Mouse (Mus musculus) common myeloid progenitor, adult 5-6 weeks (primary cell): ENCODE measurements at regions not wholly inside any gene's neighbourhood (a gene's known extent, or its start where the extent isn't known, plus 50 kb on each side); places are given as distances from the start of the nearest gene placed in this dataset.

Source experiments
- ATAC-seq: replicated peaks from 2 replicates; pipeline ENCODE4 v1.8.0; 2016; ENCODE audit warnings: low read depth, mild to moderate bottlenecking, moderate TSS enrichment, inconsistent platforms; ENCODE audit not compliant: poor library complexity, severe bottlenecking

DNA sequence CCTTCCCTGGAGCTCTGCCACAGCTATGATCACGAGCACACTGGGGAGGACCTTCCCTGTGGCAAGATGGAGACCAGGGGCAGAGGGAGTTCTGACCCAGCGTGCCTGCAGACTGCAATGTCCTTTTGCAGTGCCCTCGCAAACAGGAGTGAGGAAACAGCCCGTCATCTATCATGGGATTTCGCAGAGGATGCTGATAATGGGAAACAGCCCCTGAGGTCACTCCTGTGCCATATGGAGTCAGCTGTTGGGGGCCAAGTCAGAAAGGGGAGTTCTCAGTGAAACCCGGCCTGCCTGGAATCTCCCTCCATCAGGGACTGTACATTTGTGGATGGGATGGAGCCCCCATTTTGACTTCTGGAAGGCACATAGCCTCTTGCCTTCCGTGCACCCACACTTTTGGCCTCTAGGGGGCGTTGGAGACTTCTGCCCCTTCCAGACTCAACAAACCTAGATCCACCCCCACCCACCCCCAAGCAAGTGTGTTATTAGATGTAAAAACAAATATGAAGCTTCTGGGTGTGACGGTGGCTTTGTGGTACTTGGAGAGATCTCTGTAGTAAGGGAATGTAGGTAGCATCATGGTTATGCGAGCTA lies 98.1 kb downstream of the Kdr start:
- ATAC-seq = no peak

DNA sequence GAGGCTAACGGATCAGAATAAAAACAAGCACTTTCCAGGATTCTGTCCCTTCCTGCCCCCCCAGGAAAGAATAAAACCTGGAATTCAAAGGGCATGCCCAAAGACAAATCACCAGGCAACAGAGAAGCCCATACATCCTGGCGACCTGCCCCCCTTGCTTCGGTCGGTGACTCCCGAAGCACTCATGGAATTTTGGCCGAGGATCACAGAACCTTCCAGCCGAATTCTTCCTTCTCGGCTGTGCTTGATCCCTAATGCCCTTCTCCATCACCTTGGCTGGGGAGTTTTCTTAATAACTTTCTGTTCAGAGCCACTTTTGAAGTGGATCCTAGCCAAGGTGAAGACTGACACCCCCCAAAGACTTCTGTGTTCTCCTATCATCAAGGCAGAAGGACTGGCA lies 99.9 kb downstream of the Kdr start:
- no peak for ATAC-seq

DNA sequence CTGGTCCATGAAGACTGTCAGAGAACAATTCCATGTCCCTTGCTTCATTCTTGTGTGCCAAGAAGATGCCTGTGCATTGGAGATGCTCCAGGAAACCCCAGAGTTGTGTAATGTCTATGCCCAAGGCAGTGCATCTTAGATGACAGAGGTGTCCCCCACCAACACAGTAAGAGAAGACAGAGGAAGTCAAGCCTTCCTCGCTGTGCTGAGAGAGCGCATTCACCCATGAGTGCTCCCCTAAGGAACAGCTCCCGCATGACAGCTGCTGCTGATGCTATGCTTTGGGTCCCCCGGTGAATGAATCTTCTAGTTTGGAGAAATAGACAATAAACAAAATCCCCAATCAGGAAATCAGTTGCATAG lies 100.7 kb downstream of the Kdr start:
- peak; percentile 52 for ATAC-seq

DNA sequence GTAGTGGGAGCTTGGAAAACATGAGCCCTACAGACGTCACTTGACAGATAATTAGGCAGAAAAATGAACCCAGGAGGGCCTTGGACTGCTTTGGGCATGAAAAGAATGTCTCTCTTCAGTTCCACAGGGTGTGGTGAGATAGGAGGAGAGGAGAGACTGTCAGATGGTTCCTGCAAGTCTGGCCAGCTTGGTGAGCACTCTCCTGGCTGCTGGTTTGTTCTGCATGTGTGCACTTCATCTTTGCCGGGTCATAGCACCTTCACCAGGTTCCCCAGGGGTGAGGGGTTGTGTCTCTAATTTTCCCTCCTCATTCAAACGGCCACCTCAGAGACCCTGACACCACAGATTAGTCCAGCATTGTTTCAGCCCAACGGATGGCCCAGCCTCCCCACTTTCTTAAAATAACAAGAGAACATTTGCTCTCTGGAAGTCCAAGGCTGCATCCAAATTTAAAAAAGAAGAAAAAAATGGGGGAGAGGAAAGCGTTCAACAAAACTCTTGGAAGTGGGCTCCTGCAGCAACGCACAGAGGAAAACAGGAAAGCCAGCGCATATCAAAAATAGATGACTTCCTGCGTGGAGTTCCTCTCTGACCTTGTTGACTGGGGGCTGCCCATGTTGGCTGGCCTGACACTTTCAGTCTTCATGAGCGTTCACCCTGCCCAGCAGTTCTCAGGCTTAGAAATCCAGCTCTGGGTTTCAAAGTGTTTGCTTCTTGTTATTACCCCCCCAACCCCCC lies 101.2 kb downstream of the Kdr start:
- ATAC-seq = peak; percentile 40

DNA sequence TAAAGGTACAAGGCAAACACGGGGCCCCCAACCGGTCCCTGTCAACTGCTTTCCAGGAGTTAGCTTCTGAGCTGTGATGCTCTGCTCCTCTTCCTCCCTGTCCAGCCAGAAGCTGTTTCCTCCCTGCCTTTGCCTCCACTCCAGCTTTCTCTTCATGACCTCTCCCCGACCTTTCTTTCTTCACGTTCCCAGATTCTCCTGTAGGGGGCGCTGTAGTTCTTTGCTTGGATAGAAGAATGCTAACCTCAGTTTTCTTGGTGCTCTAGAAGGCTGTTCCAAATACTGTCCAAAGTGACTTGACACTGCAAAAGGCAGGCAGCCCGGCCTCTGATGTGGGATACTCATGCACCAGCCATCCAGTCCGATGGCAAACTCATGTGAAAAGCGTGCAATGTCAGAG lies 107.1 kb downstream of the Kdr start:
- peak; percentile 84 for ATAC-seq

DNA sequence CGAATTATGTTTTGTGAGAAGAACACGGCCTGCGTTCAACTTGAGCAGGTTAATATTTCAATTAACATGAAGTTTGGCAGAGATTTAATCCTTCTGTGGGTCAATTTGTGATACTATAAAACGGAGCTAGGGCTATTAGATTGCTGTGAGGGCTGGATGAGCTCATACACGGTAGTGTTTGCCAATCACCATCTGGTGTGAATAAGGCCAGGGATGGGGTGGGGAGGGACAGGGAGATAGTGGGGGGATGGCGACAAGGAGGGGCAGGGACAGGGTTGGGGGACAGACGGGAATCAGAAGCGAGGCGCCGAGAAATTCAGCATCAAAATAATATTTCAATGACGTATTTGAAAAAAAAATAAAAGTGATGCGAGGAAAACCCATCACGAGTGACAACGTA lies 107.6 kb downstream of the Kdr start:
- ATAC-seq = no peak

DNA sequence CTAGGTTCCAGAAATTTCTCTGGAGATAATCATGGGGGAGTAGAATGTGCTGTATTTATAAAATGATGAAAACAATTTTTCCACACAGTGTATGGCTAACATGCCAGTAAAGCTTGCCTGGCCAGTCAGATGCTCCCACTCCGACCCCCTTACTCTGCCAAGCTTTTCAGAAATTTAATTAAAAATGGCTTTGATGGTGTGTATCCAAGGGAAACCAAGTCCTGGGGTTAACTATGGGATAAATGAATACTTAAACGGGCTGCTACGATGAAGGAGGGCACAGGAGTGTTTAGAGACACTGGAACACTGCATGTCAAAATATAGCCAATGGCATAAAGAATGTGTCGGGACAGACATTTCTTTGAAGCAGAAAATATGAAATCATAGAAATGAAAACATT lies 108.7 kb downstream of the Kdr start:
- ATAC-seq = no peak

DNA sequence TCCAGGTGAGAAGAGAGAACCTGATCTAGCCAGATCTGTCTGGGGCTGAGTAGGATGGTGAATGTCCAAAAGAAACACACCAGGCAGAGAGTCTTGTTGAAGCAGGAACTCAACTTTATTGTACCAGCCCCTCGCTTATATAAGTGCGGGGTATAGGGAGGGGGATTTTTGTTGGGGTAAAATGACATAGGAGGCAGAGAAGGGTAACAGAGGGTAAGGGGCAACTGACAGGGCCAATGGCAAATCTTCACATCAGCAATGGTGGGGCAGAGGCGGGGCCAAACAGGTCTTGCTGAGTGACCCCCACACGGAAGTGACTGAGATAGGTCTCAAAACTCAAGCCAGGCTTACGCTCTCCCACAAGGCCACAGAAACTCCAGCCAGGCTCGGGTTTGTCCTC lies 113.2 kb downstream of the Kdr start:
- ATAC-seq = no peak

DNA sequence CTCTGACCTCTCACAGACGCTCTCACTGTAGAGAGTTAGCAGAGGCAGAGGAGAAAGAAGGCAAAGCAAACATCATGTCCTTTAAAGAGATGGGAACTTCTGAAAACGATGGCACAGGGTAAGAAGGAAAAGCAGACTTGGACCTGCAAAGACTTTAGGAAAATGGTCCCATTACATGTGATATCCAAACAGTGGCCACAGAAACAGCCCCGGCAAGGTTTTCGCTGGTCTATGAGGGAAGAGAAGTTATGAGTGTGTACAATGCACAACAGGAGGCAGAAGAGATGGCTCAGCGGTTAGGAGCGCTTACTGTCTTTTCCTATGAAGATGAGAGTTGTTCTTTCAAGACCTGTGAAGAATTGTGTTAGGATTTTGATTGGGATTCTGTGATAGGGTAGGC lies 114.9 kb downstream of the Kdr start:
- ATAC-seq = no peak

DNA sequence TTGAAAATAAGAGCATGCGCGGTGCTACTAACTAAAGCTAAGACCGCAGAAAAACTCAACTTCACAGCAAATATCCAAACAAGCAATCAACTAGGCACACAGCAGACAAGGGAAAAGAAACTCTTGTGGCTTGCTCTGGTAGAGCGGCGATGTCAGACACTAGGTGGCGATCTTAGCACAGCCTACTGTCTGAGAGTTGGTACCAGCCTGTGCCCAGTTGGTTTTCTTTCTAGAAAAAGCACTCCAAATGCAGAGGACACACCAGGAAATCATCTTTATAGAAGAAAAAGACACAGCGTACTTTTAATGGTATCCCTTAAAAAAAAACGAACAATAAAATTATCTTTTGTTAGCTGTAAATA lies 115.6 kb downstream of the Kdr start:
- peak; percentile 89 for ATAC-seq

DNA sequence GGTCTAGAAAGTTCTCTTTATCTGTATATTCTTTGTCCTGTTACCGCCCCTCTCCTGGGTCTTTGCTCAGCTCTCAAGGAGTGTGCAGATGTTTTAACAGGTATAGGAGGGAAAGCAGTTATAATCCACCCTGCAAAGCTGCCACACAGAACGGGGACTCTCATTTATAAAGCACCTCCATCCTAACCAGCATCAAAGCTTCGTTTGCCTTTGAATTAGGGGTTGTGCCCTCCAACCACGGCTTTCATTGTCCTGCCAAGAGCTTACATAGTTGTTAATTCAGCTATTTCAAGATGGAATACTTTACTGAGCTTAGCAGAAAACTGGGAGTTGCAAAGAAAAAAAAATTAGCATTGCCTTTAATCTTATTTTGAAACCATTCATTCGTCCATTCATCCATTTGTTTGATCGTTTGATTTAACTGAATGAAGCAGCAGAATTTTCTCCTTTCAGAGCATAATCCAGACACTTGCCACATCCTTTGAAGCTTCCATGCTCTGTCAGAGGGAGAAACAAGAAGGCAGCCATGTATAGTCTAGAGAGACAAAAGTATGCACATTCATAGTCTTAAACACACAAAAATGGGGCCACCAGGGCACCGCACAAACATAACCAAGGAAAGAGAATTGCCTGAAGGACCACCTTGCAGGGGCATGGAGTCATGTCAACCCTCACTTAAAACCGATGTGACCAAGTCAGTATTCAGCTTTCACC lies 116.2 kb downstream of the Kdr start:
- ATAC-seq = no peak

DNA sequence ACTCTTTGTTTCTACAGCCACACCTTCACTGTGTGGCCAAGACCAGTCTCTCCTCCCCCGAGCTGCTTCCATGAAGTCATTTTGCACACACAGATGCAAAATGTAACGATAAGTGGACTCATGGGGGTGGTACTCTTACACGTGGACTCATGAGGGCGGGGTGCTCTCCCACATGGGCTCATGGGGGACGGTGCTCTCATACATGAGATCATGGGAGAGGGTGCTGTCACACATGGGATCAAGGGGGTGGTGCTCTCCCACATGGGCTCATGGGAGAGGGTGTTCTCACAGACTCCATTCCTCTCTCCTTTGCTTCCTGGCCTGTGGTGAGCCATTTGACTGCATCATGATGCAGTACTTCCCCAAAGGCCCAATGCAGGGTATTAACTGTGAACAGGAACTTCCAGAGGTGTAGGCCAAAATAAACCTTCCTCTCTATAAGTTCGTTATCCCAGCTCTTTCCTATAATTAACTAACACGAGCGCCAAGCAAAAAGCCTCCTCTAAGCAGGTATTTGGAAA lies 118.9 kb downstream of the Kdr start:
- ATAC-seq = peak; percentile 56; the same call in 1 of the 2 replicates

DNA sequence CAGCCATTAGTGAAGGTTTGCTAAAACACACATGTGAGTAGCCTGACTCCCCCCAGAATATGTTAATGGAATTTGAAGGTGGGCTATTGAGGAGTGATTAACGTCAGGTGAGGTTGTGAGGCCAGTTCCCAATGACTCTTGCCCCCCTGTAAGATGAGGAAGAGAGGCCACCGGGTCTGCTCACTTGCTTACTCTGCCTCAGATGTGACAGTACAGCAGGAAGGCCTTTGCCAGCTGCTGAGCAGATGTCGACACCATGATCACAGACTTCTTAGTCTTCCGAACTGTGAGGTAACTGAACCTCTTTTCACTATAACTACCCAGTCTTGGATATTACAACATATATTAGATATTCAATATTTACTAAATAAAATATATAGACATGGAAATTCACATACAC lies 127.4 kb downstream of the Kdr start:
- ATAC-seq = no peak

DNA sequence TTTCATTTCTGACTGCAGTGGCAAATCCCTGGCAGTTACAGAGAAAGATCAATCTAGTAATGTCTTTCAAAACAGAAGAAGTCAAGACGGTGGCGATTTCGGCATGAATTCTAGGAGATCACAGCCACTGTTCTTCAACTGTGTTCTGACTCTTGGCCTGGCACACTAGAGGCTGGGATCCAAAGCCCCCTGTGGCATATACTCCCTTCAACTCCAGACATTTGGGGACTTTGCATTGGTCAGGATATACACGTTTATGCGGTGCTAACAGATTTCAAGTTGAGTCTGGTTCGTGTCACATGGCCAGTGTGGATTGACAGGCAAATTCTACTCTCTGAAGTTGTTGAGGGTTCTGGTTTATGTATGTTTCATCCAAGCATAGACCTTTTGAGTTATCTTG lies 130.3 kb downstream of the Kdr start:
- no peak for ATAC-seq

DNA sequence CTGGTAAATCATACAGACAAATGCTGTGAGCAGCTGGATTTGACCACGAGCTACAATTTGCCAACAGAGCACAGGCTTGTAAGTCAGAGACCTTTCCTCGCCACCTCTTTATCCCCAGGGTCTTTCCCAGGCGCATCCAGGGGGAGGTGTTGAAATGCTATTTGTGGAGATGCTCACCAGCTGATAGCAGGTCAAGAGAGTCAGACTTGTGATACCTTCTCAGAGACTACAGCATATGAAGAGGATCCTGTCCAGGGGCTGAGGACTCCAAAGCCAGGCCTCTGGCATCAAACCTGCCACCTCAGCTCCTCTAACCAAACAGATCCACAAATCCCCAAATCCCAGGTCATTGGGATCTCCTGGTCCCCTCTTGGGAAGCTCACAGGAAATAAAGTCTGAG lies 130.9 kb downstream of the Kdr start:
- ATAC-seq = no peak

DNA sequence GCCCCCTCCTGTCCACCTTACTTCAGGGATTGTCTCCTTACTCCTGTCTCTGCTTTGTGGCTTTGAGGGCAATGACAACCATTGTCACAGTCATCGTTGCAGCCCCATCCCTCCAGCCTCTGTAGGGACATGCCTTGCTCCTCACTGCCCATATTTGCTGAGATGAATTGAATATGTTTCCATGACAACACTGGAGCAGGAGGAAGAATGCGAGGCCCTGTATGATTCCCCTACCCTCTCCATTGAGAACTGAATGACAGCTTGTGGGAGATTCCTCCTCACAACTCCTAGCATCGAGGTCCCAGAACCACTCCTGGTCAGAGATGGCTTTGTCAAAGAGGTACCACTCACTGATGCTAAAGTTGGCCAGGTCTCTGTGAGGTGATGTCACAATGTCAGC lies 132.2 kb downstream of the Kdr start:
- no peak for ATAC-seq

DNA sequence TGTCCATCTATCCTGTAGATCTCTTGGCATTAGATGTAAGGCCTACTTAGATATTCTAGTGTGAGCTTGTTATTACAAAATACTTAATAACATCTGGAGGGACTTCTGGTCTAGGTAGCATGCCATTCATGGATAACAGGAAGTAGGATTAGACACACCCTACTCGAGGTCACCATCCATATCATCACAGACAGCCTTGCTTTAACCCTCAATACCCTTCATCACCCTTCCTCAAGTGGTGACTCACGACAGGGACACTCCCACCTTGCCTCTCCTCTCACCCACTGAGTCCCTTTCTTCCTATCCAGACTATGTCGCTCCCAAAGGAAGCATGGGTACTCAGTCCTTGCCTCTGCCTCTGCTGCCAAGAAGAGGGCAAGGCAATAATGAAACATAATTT lies 134.5 kb downstream of the Kdr start:
- no peak for ATAC-seq

DNA sequence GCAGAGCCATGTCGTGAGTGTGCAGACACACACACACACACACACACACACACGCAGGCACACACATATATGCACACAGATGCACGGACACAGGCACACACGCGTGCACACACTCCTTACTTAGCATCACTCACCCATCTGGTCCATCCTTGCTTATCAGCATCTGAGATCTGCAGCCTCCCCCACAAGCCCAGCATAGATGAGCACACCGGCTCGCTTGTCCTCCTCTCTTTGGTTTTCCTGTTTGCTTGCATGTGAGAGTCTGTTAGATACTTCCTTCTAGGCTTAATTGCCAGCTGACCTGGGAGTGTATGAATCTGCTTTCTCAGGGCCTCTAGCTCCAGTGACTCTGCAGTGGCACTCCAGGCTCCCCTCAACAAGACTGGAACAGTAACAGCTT lies 137.8 kb downstream of the Kdr start:
- peak; percentile 20; the same call in 1 of the 2 replicates for ATAC-seq

DNA sequence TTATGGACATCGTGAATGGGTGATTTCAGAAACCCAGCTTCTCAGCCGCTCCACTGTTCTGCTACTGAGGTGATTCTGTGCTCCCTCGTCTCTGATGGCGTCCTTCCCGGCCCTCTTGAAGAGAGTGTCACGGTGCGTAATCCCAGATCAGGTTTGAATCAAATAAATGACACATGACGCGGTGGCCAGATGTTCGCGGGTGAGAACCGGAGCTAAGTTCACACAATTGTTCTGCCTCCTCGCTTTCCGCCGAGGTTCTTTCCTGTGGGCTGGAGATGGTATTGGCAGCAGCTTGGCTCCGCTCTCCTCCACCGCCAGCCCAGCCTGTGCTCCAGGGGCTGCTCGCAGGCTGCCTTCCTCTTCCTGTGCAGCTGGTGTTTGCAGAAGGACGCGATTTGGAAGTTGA lies 142.7 kb downstream of the Kdr start:
- ATAC-seq = peak; percentile 85

DNA sequence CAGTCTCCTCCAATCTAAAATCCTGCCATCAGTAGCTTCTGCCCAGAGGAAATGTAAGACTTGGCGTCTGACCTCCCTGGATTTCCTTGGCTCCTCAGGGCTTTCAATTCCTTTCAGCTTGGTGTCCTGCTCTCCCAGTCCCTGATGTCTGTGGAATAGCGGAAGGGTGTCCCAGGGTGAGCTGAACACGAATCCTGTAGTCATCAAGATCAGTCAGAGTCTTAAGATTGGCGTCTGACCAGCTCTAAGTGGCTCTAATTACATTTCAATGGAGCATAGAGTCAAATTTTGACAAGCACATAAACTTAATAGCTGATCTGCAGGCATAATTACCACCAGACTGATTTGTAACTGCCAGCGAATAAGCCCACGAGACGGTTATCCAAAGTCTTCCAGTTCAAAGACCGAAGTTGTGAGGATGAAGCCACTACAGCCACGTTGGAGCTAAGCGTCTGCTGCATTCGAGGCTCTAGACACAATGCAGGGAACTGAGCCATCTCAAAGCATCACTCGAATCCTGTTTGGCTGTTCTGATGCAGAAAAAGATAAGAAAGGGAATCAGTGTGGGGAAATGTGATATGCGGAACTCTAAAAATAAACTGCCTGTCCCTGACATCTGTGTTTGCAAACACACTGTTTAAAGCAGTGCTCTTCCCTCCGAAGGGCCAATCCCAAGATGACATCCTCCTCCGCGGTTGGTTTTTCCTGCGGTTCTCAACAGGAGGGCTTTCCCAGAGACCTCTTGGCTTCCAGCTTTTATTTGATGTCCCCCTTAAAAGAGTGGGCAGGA lies 143.3 kb downstream of the Kdr start:
- peak; percentile 21 for ATAC-seq

DNA sequence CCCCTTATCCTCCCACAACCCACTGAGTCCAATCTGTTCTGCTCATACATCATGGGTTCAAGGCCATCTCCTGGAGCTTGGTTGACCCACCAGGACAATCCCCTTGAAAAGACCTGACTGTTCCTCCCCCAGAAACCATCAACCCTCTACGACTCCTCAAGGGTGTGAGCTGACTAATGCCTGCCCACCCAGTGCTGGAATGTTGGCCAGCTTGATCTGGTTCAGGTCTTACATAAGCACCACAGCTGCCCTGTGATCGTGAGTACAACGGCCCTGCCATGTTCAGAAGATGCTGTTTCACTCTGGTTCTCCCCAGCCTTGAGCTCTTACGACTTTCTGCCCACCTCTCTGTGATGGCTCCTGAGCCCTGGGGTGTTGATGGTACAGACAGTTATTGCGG lies 145.9 kb downstream of the Kdr start:
- no peak for ATAC-seq
